Mouse (Mus musculus) liver, adult (tissue): ENCODE measurements around the gene Gm14325.
"Not testable (repeated sequence)": the region's sequence is repeated elsewhere in the genome, so short reads cannot be mapped to it uniquely, and the experiment has no call there.

Experiments used
- GATA4 ChIP-seq: IDR thresholded peaks from 2 replicates; pipeline ENCODE4 v1.6.1; 2014; ENCODE audit warnings: mild to moderate bottlenecking, low read length; ENCODE audit not compliant: insufficient replicate concordance

The Gm14325 gene

GRCm38 (mm10) chr2:177839901-177840663 lies at the start of gene Gm14325:
Gm14325 (minus strand) TSS chr2:177840336.
- not testable (repeated sequence) for TF ChIP-seq GATA4
